Mouse (Mus musculus): ENCODE measurements at regions not wholly inside any gene's neighbourhood (a gene's known extent, or its start where the extent isn't known, plus 50 kb on each side); places are given as distances from the start of the nearest gene placed in this dataset.

- no peak for TF ChIP-seq ZNF384 (IDR thresholded peaks at IDR 0.05; ENCODE audit: low read depth, low read length)
- no peak for TF ChIP-seq ZC3H11A (IDR thresholded peaks at IDR 0.05; ENCODE audit: borderline replicate concordance, low read depth, low read length)
- TF ChIP-seq CHD2 (IDR thresholded peaks at IDR 0.05; ENCODE audit: low read depth, low read length) = no peak
- TF ChIP-seq MAFK (IDR thresholded peaks at IDR 0.05; ENCODE audit: insufficient read depth, low read depth, low read length) = no peak
These were observed 106.9 kb upstream of the Plcz1 start for GRCm38 (mm10) chr6:140148138-140148537.
